Mouse (Mus musculus): ENCODE data around the gene Acbd6.

Acbd6 gene

DNA sequence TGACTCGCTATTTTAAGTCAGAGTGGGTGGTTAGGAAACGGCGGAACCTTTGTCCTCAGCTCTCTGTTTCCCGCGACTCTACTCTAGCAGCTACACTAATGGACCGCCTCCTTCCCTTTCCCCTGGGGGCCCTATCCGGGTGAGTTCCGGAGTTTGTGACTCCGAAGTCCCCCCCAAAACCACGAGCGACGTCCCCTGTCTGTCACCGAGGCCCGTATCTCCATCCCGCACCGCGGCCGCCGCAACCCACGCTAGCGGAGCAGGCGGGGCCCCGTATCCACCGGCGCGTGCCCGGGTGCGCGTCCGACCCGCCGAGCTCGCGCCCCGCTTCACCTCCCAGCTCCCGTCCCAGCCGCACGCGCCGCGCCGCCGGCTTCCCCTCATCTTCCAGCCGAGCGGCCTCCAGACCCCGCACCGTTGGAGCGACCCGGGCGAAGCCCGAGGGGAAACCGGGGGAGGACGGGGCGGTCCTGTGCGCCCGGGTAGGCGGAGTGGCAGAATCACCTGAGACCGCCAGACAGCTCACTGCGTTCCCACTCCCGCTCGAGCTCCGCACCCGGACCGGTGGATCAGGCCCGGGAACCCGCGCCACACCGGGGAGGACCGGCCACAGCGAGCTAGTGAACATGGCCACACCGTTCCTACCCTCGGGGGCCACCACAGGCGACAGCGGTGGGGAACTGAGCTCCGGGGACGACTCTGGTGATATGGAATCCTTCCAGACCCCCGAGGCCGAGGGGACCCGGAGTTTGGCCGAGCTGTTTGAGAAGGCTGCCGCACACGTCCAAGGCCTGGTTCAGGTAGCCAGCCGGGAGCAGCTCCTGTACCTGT, at the start of gene Acbd6:
Gene Acbd6 (plus strand): TSS at position 109 of the 831 bp plus-strand sequence.
- DNase-seq = peak; percentile 88

GRCm38 (mm10) chr1:155510263-155510662, 47.7 kb upstream of the Acbd6 start:
- DNase-seq = no peak

DNA sequence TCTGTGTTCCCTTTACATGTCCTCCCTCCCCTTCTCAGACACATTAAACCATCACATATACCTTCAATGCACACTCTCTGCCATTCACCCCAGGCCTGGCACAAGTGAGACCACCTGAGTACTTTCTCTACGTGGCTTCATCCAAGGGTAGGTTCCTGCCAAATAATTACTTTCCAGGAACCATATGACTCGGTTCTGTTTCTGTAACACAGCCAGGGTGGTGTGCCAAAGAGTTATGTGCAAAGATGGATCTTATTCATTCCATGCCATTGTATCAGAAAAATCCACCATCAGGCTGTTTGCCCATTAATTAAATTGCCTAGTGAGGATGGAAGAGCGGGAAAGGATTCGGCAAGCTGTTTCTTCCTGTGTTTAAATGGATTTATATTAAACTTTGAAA, 42.1 kb upstream of the Acbd6 start:
- no peak for DNase-seq

DNA sequence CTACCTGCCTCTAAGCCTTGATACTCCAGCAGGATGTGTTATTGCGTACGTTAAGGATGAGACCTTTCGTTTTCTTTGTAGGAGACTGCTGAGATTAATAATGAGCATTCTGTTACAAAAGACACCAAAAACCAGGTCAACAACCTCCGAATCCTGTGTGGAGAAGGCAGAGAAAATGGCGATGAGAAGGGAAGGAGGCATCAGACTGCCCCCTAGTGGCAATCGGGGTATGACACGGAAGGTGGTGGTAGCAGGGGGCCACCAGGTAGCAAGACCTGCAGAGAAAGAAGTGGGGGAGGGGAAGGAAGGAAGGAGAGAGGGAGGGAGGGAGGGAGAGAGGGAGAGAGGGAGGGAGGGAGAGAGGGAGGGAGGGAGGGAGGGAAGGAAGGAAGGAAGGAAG, 41.3 kb upstream of the Acbd6 start:
- peak; percentile 69 for DNase-seq

DNA sequence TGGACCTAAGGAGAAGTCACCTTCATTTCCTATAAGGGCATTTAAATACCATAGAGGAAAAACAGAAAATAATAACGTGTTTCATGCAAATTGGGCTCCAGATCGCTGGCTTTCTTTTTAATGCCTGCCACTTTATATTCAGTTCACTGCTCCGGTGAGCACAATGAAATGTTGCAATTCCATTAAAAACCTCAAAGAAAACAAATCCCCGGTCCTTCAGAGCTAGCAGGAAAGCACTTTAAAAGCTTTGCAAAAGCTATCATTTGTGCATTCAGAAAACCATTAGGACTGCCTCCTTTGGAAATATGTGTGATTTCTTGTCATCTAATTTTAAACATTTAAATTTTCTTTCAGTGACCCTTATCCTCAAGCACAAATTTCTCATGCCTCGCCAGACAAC, 40.9 kb upstream of the Acbd6 start:
- DNase-seq = no peak

GRCm38 (mm10) chr1:155520285-155520684, 37.6 kb upstream of the Acbd6 start:
- DNase-seq = no peak

- no peak for DNase-seq
These were observed 35.4 kb upstream of the Acbd6 start for GRCm38 (mm10) chr1:155522493-155522892.

GRCm38 (mm10) chr1:155526176-155526575, 31.7 kb upstream of the Acbd6 start:
- no peak for DNase-seq

DNA sequence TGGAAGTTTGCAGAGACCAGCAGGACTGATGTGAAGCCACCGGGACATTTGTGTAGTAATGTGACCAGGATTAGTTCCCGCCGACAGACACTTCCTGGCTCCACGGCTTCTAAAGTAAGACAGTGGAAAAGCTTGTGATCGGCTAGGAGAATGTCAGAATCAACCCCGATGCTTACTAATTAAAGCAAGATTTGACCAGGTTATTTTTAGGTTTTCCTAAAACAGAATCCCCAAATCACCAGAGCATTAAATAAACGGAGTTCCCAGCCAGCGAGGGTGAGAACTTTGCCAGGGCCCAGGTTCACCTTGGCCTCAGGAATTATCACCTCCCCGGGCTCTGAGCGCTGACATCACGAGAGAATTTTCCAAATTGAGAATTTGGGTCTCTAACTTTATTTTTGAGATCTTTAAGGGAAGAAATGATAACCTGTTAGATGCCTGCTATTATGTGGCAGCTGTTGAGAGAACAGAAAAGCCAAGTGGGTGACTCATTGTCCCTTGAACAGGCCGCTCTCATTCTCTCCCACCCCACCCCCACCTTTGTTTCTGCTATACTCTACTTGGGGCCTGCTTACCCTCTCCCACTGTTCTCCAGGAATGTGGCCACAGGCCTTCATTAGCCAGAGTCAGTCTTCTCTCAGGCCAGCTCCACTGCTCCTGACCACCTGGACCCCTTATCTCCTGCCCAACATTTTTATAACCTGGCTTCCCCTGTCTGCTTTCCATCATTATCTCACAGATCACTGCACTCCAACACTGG, 30.7 kb upstream of the Acbd6 start:
- no peak for DNase-seq

- DNase-seq = no peak
These were observed 30.1 kb upstream of the Acbd6 start for GRCm38 (mm10) chr1:155527787-155528158.

DNA sequence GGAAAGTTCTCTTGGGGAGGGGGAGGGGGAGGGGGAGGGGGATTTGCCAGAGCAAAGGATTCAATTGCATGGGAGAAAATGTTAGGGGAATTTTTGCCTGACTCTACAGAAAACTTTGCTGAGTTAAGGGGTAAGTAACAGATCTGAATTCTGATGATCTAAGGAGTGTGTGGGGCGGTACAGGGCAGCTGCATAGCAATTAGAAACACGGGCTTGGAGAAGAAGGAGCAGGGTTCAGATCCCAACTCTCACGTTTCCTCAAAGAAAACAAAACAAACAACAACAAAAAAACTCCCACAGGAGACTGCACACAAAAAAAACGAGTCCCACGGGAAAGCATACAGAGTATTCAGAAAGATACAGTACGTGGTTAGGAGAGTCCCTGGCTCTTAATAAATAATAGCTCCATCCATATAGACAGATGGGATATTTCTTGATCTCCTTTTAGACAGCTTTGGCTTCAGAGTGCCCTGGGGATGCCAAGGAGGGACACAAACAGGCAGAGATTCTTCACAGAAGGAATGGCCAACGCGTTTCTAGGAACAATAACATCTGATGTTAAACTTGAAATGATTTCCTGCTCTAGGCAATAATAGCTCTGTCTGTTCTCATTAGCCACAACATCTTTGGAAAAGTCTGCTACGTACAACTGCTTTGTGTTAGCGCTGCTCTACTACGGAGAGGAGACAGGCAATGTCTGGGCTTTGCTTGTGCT, 29.4 kb upstream of the Acbd6 start:
- DNase-seq = peak; percentile 44

DNA sequence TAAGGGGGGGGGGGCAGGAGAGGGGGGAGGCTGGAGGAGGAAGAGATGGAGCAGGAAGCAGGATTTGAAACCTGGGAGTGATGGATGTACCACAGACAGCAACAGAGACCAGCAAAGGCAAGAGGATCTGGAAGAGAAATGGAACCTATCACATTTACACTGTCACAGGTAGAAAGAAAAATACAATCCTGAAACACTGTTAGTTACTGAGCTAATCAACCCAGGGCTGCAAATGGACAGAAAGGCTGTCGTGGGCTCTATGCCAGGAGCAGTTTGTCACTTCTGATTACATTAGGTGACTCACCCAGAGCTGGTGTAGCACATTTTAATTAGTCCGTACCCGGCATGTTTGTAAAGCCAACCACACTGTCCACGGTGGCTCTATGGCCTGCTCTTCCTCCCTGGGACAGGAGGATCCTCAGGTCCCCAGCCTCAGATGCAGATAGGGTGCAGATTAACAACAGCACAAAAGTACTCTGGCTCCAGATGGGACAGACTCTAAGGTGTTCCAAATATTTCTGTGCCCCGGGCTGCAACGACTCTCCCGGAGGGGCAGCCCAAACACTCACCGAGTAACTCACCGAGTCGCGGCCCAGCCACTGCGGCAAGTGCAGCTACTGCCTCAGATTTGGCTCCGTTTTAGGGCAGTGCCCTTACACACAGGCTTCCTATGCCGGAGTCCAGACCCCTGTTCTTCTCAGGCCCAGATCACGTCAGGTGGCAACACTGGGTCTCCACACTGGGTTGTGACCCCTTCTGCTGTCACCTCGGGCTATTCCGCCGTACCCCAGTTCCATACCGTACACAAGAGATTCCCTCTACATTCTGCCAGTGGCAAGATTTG, 28.6 kb upstream of the Acbd6 start:
- DNase-seq = no peak

DNA sequence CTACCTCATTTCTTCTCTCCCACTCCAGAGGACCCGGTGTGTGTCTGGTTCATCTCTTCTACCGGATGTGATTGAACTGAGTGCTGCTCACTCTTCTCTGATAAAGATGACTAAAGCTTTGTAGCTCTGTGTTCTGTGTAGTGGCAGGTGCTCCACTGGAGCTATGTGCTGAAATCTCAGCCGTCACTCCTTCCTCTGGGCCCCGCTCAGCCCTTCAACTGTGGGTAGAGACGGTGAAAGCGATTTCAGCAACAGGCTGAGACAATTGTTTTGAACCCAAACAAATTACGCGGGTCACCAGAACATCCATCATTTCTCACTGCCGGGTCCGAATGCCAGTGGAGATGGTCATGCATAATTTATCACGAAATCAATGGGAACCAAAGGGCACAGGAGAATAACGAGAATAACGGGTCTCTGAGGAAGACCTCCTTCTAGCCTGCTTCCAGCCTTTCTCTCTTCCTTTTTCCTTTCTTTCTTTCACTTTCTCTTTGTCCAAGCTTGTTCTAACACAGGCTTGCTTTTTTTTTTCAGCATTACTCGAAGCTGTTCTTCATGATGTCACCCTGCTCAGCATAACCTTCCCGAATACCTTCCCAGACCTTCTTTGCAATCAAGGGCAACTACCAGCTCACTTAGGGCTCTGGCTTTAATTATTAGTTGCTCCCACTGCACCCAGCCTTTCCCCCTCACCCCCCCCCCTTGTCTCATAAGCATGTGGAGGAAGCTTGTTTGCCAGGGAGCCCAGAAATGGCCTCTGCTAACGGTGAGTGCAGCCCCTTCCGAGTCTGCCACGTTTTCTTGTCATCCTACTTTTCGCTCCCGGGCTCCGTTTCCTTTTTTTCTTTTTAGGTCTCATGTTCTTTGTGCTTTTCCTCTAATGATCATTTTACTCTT, 27.1 kb upstream of the Acbd6 start:
- DNase-seq = no peak

- DNase-seq = no peak
These were observed 25.5 kb upstream of the Acbd6 start for GRCm38 (mm10) chr1:155532396-155532795.

DNA sequence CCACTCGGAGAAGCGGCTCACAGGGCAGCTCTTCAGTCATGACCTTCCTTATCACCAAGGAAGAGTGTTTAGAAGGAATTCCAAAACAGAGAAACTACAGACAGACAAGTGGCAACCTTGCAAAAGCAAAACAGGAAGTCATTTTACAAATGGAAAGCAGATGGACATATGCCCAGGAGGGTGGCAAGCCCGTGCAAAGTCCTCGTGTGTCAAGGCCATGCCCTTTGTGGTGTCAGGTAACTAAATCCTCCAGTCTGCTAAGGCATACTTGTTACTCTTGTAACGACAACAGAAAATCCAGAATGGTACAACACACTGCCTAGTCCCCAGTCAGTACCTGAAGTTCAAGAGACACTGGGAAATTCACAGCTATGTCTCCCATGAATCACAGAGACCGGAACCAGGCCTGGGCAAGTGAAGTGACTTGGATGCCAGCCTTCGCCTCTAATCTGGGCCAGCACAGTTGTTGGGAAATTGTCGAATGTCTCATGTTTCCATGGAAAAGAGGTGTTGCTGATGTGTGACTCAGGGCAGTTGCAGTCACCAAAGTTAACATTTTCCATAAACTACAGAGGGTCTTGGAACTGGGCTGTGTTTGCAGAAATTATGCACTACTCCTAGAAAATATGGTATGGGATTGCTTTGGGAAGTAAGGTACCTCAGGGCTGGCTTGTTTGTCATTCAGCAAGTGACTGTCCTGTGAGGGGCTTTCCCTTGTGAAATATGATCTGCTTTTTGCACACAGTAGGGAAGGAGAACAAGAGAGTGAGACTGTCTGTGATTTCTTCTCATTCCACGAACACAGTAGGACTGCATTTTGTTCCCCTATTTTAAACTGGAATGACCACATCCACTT, 24.9 kb upstream of the Acbd6 start:
- peak; percentile 72 for DNase-seq

DNA sequence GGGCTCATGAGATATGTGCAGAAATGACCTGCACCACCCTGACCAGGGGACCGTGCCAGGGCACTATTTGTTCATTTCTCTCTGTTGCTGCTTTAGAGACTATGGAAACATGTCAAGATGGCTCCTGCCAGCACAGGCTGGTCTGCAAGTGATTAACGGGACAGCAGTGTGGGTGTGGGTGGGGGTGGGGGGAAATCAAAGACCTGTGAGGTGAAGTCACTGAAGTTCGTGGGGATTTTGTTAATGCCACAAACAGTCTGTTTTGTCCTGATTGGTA, 24.3 kb upstream of the Acbd6 start:
- DNase-seq = no peak

DNA sequence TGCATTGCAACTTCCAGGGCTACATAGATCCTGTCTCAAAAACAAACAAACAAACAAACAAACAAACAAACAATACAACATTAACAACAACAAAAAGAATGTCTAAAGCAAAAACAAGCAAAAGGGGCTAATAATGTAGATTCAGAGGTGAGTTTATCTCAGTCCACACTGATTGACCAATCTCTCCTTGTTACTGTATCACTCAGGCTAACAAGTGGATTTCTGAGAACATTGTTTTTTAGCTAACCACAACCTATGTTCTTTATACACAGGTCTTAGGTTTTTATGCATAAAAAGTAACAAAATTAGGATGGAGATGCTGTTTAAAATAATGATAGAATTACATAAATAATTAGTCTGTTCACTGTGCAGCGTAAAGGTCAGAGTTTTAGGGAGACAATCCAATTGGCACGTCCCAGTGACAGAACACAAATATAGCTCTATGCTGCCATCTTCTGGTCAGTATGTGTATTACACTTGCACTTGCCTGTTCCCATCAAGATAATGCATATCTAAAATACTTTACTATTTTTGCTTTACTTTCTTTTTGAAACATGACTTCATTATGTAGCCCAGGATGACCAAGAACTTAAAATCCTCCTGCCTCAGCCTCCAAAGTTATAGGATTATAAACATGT, 20.8 kb upstream of the Acbd6 start:
- peak; percentile 76 for DNase-seq

DNA sequence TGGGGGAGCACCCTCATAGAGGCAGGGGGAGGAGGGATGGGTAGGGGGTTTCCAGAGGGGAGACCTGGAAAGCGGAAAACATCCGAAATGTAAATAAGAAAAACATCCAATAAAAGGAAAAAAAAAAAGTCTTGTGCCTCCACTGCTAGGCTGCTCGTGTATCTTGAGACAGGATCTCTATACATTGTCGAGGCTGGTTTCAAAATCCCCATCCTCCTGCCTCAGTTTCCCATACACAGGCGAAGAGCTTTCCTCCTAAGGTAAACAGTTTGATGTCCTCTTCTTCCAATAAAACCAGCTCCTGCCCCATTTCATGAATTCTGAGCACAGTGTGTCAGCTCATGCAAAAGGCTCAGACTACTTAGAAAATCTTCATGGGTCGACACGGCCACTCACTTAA, 19.9 kb upstream of the Acbd6 start:
- no peak for DNase-seq

DNA sequence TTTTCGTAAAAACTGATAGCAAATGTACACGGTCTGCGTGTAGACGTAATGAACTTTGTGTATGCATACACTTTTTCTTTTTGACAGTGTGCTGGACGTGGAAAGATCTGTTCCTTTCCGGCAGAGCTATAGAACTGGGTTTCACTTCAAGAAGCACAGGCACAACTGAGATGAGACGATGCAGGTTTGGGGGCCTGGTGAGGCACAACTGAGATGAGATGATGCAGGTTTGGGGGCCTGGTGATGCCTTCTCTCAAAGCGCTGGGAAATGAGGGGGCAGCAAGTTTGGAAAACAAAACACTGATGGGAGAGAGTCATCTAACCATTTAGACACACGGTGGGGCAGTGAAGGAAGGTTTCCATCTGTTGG, 293 bp upstream of the Acbd6 start:
- no peak for DNase-seq

DNA sequence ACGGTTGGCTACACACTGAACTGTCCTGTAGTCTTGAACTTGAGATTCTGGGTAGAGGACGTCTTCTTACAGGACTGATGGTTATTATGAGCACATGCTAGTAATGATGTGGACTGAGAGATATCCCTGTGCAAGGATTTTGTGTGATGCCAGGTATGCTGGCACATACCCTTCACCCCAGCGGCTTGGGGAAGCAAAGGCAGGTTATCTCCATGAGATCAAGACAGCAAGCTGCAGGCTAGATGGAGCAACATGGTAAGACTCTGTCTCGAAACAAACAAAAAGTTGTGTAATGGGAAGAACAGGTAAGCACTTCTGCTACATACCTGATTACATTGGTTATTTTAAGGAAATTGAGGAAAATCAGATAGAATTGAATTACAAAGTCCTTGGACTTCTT, 2.1 kb downstream of the Acbd6 start:
- no peak for DNase-seq

DNA sequence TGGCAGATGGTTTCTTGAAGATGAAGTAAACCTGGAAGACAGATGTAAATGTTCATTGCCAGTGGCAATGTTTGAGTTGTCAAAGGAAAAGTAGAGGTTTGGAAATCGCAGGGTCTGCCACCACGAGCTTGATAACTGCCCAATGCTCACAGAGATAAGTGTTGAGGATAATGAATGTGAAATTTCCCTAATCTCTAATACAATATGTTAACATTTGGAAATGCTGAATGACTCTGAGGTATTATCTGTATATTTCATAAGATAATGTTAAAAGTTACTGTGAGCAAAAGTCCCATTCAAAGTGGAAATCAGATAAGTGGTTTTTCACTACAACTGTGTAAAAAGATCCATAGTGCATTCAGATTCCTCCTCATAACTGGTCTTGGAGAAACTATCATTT, 2.8 kb downstream of the Acbd6 start:
- no peak for DNase-seq
